Mouse (Mus musculus) stomach, embryonic 15.5 days (tissue): ENCODE measurements around the gene Ncstn. TPM values are rescaled to one million over a fixed set of nuclear protein-coding genes. Genes with fewer than 3 reads are reported as not detected.

ENCODE experiments used
- ATAC-seq: fragments of 200-750 bp; cut with Nextera tagmentation; 2 replicates; pipeline ENCODE4 v1.8.0; 2017; ENCODE audit warnings: low read depth, moderate number of reproducible peaks, moderate TSS enrichment; ENCODE audit not compliant: insufficient read depth, low FRiP score
- H3K27ac ChIP-seq: fragments of 300-500 bp; sonication (generic); 2 replicates; pipeline ENCODE4 v1.5.1; 2015; ENCODE audit warnings: mild to moderate bottlenecking, inconsistent platforms
- H3K27me3 ChIP-seq: fragments of 300-500 bp; sonication (generic); replicated peaks from 2 replicates; pipeline ENCODE4 v1.6.1; 2015; ENCODE audit warnings: inconsistent platforms
- H3K36me3 ChIP-seq: fragments of 300-500 bp; sonication (generic); 2 replicates; pipeline ENCODE4 v1.6.1; 2015; ENCODE audit warnings: inconsistent platforms
- H3K4me1 ChIP-seq: fragments of 300-500 bp; sonication (generic); 2 replicates; pipeline ENCODE4 v1.6.1; 2015; ENCODE audit warnings: inconsistent platforms
- H3K4me2 ChIP-seq: fragments of 300-500 bp; sonication (generic); 2 replicates; pipeline ENCODE4 v1.6.1; 2015; ENCODE audit warnings: mild to moderate bottlenecking, inconsistent platforms
- H3K4me3 ChIP-seq: fragments of 300-500 bp; sonication (generic); replicated peaks from 2 replicates; pipeline ENCODE4 v1.5.1; 2015; ENCODE audit warnings: inconsistent platforms
- H3K9ac ChIP-seq: fragments of 300-500 bp; sonication (generic); 2 replicates; pipeline ENCODE4 v1.6.1; 2015; ENCODE audit warnings: inconsistent platforms
- H3K9me3 ChIP-seq: fragments of 300-500 bp; sonication (generic); 2 replicates; pipeline ENCODE4 v1.6.1; 2016; ENCODE audit warnings: inconsistent platforms
- whole genome bisulfite sequencing: fragments of 180-500 bp; shearing (Covaris S2); methylation state at CpG from one replicate; pipeline ENCODE4 v1.1.7; 2015; 5-methylcytosine and 5-hydroxymethylcytosine counted together
- polyA plus RNA-seq: library from polyadenylated mRNA; unstranded; fragments of >200 nt; fragmentation: Nextera tagmentation; extraction: Ambion mirVana; gene quantifications from 2 replicates; pipeline ENCODE4 v1.2.1, GENCODE M21; 2015

The Ncstn gene
- polyA plus RNA-seq, 1 experiment from 2014 or later, result 114 TPM

DNA sequence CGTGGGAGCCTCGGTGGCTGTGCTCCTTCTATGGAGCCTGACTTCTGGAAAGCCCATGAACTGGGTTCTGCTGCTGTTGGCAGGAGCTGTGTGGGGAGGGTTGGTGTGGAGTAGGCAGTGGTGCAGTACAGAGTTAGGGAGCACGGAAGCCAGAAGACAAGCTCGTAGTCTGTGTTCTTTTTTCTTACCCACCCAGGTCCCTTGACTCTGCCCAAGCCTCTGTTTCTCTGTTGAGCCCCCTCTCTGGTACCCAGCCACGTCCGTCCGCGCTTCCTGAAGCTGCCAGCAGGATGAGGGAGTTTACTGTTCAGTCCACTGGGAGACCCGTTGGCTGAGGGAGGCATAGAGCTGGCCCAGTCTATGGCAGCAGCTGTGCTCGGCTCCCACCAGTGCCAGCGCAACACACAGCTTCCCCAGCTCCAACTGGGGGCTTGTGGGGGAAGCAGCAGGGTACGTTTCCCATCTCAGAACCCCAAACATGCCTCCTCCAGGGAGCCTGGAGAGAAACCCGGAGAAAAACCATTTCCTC is 17.9 kb downstream of the Ncstn start:
- Histone ChIP-seq H3K27me3 (no peaks in the 10 kb centered on the region), H3K36me3 (peaks cover 36% of the 10 kb centered on the region), H3K4me3 (no peak overlapping the region), H3K4me2 (no peak overlapping the region), H3K27ac (no peak overlapping the region), H3K4me1 (no peaks in the 10 kb centered on the region), H3K9ac (no peak overlapping the region), H3K9me3 (no peaks in the 10 kb centered on the region)
- no peak for ATAC-seq
- WGBS, result 77% methylated on average over 13 of the region's 13 CpGs

DNA sequence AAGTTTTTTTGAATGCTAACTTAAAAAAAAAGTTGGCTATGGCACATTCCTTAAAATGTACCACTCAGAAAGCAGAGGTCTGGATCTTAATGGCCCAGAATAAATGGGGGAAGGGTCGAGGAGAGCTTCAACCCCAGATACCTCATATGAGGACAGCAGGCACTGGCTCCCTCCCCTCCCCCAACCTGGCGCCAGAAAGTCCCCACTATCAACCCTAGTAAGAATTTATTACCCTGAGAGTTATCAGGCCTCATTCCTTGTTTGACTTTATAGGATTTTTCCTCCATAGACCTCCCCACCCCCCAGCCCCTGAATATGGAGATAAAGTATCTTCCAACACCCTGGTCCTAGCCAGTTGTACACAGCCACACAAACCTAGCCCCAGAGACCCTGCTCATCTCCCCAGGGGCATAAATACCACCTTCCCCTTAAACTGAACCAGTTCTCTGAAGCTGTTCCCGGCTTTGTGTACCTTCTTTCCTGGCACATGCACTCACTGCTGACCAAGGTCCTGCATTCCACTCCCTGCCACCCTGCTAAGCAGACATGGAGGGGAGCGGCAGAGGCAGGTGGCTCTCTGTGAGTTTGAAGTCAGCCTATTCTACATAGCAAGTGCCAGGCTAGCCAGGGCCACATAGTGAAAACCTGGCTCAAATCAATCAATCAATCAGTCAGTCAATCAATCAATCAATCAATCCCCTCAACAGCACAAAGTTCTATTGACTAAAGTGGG is 19.1 kb downstream of the Ncstn start:
- no peak overlapping the region for H3K4me2 ChIP-seq
- no peak for ATAC-seq
- no peak overlapping the region for H3K9ac ChIP-seq
- peaks cover 24% of the 10 kb centered on the region for H3K36me3 ChIP-seq
- H3K4me1 ChIP-seq, result no peaks in the 10 kb centered on the region
- no peaks in the 10 kb centered on the region for H3K27me3 ChIP-seq
- 35% methylated on average over 4 of the region's 4 CpGs for WGBS
- no peak overlapping the region for H3K27ac ChIP-seq
- H3K9me3 ChIP-seq, result no peaks in the 10 kb centered on the region
- H3K4me3 ChIP-seq, result no peak overlapping the region

DNA sequence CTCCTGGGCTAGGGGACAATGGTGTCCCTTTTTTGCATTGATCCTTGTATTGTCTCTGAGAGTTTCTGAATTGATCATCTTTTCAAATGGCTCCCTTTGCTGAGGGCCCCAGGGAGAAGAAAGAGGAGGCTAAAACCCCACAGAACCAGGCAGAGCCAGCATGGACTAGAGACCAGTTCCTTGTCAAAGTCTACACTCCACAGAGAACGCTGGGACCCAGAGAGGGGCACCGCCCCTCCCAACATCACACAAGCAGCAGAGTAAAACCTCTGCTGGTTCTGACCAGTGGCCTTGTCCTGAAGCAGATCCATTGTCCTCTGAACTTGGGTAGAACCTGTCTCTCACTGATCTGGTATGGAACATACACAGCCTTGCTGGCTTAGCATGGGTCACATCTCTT is 20.5 kb downstream of the Ncstn start:
- Histone ChIP-seq H3K4me2 (no peak overlapping the region), H3K4me1 (no peaks in the 10 kb centered on the region), H3K27ac (no peak overlapping the region), H3K9me3 (no peaks in the 10 kb centered on the region), H3K27me3 (no peaks in the 10 kb centered on the region), H3K4me3 (no peak overlapping the region), H3K9ac (no peak overlapping the region), H3K36me3 (peaks cover 21% of the 10 kb centered on the region)
- WGBS, result 90% methylated on average over 2 of the region's 2 CpGs
- ATAC-seq, result no peak

DNA sequence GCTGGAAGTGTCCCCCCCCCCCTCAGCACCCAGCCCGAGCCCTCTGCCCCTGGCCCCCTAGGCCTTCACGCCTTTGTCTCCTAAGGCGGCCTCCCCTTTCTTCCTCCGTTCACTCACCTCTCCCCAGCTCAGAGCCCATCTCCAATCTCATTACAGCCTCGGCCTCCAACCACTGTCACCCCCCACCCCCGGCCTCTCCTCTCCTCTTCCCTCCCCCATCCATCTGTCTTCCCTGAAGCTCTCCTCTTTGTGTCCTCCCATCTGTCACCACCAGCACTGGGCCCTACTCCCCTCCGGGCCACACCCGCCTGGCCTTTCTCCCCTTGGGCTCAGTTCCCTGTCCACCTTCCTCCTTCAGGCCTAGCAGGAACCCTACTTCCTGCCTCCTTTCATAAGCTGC is 21.4 kb downstream of the Ncstn start:
- peaks cover 13% of the 10 kb centered on the region for H3K36me3 ChIP-seq
- no peak overlapping the region for H3K27ac ChIP-seq
- H3K9me3 ChIP-seq, result no peaks in the 10 kb centered on the region
- 0 out of 2 replicates have a peak, but pooled peaks cover under 1% of the 10 kb centered on the region for H3K27me3 ChIP-seq
- no peaks in the 10 kb centered on the region for H3K4me1 ChIP-seq
- no peak for ATAC-seq
- no peak overlapping the region for H3K9ac ChIP-seq
- H3K4me3 ChIP-seq, result no peak overlapping the region
- 37% methylated on average over 8 of the region's 8 CpGs for WGBS
- H3K4me2 ChIP-seq, result no peak overlapping the region

DNA sequence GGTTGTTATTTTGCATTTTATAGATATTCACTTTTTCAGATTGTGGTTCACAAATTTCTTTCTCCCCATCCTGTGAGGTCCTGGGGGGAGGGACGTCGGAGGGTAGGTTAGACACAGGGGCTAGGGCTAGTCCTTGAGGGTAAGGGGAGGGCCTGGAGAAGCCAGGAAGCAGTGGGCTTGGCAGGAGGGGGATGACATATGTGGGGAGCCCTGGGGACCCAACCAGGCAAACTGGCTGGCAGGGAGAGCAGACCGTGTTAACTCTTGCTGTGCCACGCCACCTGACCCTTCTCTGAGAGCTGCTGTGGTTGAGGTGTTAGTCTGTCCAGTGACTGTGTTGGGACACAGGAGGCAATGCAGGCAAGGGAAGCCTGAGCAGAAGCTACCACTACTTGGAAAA is 21.9 kb downstream of the Ncstn start:
- 53% methylated on average over 4 of the region's 4 CpGs for WGBS
- H3K4me2 ChIP-seq, result no peak overlapping the region
- no peak overlapping the region for H3K4me3 ChIP-seq
- peaks cover 3% of the 10 kb centered on the region; the same call in 1 of the 2 replicates for H3K27me3 ChIP-seq
- peaks cover 9% of the 10 kb centered on the region; the same call in 1 of the 2 replicates for H3K36me3 ChIP-seq
- H3K27ac ChIP-seq, result no peak overlapping the region
- no peaks in the 10 kb centered on the region for H3K4me1 ChIP-seq
- H3K9me3 ChIP-seq, result no peaks in the 10 kb centered on the region
- no peak for ATAC-seq
- no peak overlapping the region for H3K9ac ChIP-seq

DNA sequence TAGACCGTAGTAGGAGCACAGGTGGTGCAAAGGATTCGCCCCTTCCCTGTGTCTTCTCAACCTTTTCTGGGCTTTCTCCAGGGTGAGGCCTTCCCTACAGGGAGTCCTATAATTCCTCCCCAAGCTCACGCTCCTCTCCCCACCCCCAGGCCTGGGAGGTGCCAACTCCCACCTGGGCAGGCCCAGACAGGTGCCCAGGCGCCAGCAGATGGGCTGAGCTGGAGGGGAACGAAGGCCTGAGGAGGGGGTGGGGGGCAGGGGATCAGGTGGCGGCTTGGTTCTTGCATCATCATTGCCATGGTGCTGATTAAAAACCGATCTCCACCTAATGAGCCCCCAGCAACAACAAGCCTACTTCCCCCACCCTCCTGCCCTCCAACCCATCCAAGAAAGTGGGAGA is 23.7 kb downstream of the Ncstn start:
- 63% methylated on average over 7 of the region's 7 CpGs for WGBS
- Histone ChIP-seq H3K4me1 (peaks cover 3% of the 10 kb centered on the region; the same call in 1 of the 2 replicates), H3K9ac (no peak overlapping the region), H3K36me3 (no peaks in the 10 kb centered on the region), H3K27ac (no peak overlapping the region), H3K4me3 (no peak overlapping the region), H3K27me3 (peaks cover 18% of the 10 kb centered on the region; the same call in 1 of the 2 replicates), H3K4me2 (no peak overlapping the region), H3K9me3 (no peaks in the 10 kb centered on the region)
- ATAC-seq, result no peak

DNA sequence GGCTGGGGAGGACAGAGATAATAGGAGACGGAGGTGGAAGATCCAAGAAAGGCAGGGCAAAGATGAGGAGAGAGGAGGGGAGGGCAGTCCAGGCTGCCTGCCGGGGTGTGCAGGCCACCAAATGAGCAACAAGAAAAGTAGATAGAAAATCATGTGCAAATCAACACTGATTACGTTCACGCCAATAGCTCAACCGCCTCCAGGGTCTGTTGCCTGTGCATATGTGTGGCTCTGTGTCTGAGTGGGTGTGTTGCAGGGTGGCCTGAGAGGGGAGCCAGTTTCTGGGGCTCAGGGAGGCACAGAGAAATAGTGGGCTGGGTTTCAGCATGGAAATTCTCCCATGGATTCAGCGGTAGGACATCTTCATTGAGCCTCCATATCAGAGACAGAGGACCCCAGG is 24.3 kb downstream of the Ncstn start:
- Histone ChIP-seq H3K4me3 (no peak overlapping the region), H3K4me2 (no peak overlapping the region), H3K27me3 (peaks cover 24% of the 10 kb centered on the region), H3K9me3 (no peaks in the 10 kb centered on the region), H3K9ac (no peak overlapping the region), H3K36me3 (no peaks in the 10 kb centered on the region), H3K4me1 (peaks cover 6% of the 10 kb centered on the region; the same call in 1 of the 2 replicates), H3K27ac (no peak overlapping the region)
- no peak for ATAC-seq
- 71% methylated on average over 6 of the region's 6 CpGs for WGBS

DNA sequence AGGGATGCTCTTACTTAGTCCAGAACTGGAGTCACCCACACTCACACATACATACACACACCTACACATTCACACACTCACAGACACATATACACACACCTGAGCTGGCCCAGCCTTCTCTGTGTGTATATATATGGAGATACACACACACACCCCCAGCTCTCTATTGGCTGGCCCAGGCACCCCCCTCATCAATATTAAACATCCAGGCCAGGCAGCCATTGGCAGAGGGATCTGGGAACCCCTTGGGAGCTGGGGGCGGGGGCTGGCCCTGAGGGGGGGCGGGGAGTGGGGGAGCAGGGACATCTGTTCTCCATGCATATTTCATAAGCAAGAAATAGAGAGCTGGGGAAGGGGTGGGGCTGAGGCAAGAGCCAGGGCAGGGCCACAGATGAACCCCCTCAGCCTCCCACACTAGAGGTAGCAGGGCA is 25.1 kb downstream of the Ncstn start, which contains the start of gene Nhlh1:
Gene Nhlh1, minus strand, starts transcription at position 83 of the 431 bp plus-strand sequence.
- Histone ChIP-seq H3K4me3 (no peak within 1 kb of the TSS), H3K27me3 (peaks cover 32% of the 10 kb centered on the region), H3K9ac (no peak within 1 kb of the TSS), H3K9me3 (no peaks in the 10 kb centered on the region), H3K4me2 (no peak within 1 kb of the TSS), H3K36me3 (no peaks in the 10 kb centered on the region), H3K4me1 (peaks cover 6% of the 10 kb centered on the region; the same call in 1 of the 2 replicates), H3K27ac (no peak within 1 kb of the TSS)
- ATAC-seq, result no peak
- 26% methylated on average over 2 of the region's 2 CpGs for WGBS

DNA sequence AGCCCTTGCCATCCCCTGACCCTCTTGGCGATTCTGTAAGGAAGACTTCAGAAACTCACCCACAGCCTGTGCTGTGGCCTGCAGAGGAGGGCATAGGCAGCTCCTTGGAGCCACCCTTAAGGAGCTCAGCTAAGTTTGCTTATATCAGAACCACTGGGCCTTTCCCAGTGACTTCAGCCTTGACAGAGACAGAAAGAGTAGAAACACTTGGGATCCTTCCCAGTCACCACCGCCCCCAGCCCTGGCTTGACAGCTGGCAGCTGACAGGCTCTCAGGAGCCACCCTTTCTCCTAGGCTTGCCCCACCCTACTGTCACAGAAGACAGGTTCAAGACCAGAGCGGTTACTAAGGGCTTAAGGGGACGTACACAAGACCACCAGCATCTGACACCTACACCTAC is 26.3 kb downstream of the Ncstn start:
- Histone ChIP-seq H3K27ac (no peak overlapping the region), H3K4me2 (no peak overlapping the region), H3K9me3 (no peaks in the 10 kb centered on the region), H3K4me3 (no peak overlapping the region), H3K27me3 (peaks cover 37% of the 10 kb centered on the region), H3K9ac (no peak overlapping the region), H3K36me3 (no peaks in the 10 kb centered on the region), H3K4me1 (peaks cover 6% of the 10 kb centered on the region; the same call in 1 of the 2 replicates)
- 61% methylated on average over 4 of the region's 4 CpGs for WGBS
- no peak for ATAC-seq

DNA sequence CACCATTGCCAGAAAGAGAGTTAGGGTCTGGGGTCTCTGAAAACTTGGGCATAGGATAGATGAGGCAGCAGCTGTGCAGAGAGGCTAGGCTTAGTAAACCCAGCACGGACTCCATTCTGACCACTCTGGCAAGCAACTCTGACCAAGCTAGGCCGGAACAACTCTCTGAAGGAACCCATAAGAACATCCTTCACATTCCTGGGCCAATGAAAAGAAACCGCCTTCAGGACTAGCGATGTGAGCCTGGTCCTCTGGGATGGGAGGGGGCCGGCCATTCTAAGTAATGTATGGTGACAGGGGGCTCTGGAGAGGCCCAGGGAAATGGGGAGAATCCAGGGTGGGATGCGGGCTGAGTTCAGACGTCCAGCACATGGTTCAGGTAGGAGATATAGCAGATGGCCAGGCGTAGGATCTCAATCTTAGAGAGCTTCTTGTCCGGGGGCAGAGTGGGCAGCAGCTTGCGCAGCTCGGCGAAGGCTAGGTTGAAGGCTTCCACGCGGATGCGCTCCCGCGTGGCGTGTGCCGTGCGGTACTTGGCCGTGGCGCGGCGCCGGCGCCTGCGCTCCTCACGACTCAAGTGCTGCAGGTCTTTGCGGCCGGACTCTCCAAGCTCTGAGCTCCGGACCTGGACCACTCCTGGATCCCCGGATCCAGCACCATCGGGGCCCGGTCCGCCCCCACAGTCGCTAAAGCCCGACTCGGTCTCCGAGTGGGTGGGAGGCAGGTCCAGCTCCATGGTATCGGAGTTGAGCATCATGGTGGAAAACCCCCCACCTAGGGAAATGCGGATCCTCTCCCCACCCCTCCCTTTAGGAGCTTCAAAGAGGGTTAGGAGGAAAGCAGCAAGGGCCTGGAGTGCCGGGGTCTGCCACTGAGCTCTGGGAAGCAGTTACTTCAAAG is 28.8 kb downstream of the Ncstn start:
- H3K4me3 ChIP-seq, result peak overlapping the region; percentile 32
- no peak overlapping the region for H3K9ac ChIP-seq
- peak overlapping the region; percentile 58 for H3K4me2 ChIP-seq
- H3K27me3 ChIP-seq, result peaks cover 37% of the 10 kb centered on the region
- ATAC-seq, result no peak
- H3K9me3 ChIP-seq, result no peaks in the 10 kb centered on the region
- no peak overlapping the region for H3K27ac ChIP-seq
- 6% methylated on average over 42 of the region's 42 CpGs for WGBS
- H3K36me3 ChIP-seq, result no peaks in the 10 kb centered on the region
- peaks cover 6% of the 10 kb centered on the region; the same call in 1 of the 2 replicates for H3K4me1 ChIP-seq

DNA sequence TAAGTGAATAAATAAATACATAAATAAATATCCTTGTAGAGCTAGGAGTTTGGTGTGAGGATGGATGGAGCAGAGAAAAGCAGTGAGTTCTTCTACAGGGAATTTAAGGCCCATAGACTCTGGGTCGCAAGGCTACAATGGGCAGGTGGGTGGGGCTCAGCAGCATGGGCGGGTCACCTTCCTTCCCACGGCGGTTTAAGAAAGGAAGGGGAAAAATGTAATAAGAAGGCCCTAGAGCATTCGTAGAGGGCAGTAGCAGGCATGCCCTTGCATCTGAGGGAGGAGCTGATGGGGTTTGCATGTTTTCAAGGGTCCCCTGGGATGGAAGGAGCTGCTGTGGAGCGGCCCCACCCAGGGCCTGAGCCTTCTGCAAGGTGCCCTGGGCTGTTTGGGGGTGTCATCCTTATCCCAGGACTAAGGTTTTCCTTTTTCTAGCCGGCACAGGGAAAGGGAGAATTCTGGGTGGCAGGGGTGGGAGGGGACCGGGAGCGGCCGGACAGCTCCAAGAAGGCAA is 29.8 kb downstream of the Ncstn start:
- WGBS, result 14% methylated on average over 10 of the region's 10 CpGs
- Histone ChIP-seq H3K9ac (no peak overlapping the region), H3K27me3 (peaks cover 37% of the 10 kb centered on the region), H3K4me2 (no peak overlapping the region), H3K4me1 (peaks cover 6% of the 10 kb centered on the region; the same call in 1 of the 2 replicates), H3K9me3 (no peaks in the 10 kb centered on the region), H3K27ac (no peak overlapping the region), H3K4me3 (no peak overlapping the region), H3K36me3 (no peaks in the 10 kb centered on the region)
- ATAC-seq, result no peak
